Mouse (Mus musculus) granulocyte monocyte progenitor cell, adult 5-6 weeks (primary cell): ENCODE measurements around the gene Lpin3. TPM values are rescaled to one million over a fixed set of nuclear protein-coding genes. Genes with fewer than 3 reads are reported as not detected.

Experiments
- ATAC-seq: replicated peaks from 2 replicates; pipeline ENCODE4 v1.8.0; 2016; ENCODE audit warnings: mild to moderate bottlenecking, moderate TSS enrichment, inconsistent platforms; ENCODE audit not compliant: poor library complexity, severe bottlenecking
- total RNA-seq, 2 experiments: library from RNA; stranded (forward) in 1 of 2; stranded (reverse) in 1 of 2; fragments of 200-712, 200-1000 nt in 1 of 2; fragments of >200 nt in 1 of 2; fragmentation: Nextera tagmentation in 1 of 2; gene quantifications; 2 replicates each; pipeline ENCODE4 v1.2.3; 2014 to 2017

The Lpin3 gene
- total RNA-seq, 2 experiments from 2014 or later: not detected

GRCm38 (mm10) chr2:160925203-160925602 lies 44.7 kb downstream of the Lpin3 start:
- ATAC-seq: no peak

DNA sequence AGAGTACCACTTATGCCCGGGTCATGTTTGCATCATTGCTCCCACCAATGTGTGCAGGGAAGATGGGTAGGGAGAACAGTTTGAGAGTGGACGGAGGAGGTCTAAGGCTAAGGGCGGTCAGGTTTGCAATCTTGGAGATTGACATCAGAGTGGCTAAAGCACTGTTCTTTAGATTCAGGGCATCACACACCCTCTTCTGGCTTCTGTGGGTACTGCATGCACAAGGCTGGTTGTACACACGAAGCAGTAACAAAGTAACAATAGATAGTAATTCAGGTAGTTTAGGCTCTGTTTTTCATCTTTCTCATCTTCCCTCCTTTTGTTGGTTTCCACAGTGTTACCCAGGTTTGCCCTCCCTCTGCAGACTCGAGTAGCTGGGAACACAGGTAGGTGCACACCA lies 50.9 kb downstream of the Lpin3 start:
- ATAC-seq: no peak; the same call in 1 of the 2 replicates

DNA sequence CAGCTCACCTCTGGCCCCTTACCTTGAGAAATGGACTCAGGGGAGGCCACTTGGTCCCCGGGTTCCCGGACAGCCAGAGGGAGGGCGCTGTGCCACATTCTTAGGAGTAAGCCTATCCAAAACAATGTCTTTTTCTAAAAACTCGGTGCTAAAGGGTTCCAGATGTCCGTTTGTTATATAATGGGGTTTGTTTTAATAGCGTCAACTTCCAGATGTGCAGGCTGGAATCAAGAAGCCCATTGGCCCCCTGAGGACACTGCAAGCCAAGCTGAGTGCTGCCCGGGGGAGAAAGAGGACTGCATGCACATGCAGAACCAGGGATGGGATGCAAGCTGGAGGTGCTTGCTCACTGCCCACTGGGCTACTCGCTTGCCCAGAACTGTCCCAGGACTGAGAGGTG lies 51.9 kb downstream of the Lpin3 start:
- ATAC-seq: no peak

DNA sequence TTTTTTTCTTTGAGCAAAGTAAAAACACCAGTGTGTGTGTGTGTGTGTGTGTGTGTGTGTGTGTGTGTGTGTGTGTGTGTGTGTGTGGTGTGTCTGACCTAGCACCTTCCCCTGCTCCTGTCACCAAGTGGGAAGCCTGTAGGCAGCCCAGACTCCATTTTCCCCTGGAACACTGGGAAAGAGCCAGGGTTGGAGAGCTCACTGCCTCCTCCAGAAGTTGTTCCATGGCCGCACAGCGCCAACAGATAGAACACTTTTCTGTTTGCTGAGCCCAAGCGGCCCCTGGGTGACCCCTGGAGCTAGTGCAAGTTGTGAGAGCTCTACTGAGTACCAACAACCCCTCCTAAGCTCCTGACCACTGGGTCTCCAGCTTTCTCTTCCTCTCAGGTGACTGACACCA lies 52.5 kb downstream of the Lpin3 start:
- no peak for ATAC-seq

DNA sequence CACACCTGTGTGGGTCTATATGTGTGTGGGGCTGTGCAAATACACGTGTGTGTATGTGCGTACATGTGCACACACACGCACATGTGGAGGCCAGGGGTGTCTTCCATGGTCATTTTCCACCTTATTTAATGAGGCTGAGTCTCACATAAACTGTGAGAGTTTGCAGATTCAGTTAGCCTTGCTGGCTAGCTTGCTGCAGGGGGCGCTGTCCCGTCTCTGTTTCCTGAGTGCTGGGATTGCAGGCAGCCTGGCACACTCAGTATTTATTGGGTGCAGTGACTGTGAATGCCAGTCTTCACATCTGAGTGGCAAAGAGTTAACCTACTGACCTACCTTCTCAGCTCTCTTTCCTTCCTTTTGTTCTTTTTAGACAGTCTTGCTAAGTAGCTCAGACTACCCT lies 53.4 kb downstream of the Lpin3 start:
- ATAC-seq: no peak

- no peak for ATAC-seq
Measured at GRCm38 (mm10) chr2:160934451-160934850, 54.0 kb downstream of the Lpin3 start.

DNA sequence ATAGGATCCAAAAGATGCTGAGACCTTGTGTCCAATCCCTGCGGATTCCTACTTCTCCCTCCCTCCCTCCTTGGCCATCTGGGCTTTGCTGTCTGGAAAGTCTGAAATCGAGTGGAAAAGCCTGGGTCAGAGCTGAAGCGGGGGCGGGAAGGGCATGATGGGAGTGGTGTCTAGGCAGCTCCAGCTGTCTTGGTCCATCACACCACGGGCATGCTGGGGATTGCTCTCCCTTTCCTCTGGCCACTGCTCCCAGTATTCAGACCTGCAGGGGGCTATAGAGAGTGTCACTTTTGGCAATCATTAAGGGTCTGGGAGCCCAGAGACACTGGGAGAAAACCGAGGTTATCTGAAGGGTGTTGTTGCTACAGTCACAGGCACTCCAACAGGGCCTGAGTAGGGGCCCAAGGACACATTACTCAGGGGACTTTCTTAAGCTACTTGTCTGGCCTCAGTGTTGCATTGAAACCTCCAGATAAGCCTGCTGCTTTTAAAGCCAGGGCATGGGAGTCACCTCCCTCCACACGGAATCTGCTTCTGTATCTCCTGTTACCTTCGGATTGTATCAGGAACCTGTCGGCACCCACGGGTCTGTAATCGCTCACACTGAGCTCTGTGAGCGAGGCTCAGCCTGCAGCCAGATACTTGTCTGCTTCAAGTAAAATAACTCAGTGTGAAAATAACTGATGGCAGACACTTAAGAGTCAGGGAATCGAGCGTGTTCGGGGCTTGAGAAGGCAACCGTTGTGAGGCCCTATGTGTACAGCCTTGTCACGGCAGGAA lies 60.6 kb downstream of the Lpin3 start:
- no peak for ATAC-seq

GRCm38 (mm10) chr2:160942443-160942842 lies 62.0 kb downstream of the Lpin3 start:
- ATAC-seq: no peak

DNA sequence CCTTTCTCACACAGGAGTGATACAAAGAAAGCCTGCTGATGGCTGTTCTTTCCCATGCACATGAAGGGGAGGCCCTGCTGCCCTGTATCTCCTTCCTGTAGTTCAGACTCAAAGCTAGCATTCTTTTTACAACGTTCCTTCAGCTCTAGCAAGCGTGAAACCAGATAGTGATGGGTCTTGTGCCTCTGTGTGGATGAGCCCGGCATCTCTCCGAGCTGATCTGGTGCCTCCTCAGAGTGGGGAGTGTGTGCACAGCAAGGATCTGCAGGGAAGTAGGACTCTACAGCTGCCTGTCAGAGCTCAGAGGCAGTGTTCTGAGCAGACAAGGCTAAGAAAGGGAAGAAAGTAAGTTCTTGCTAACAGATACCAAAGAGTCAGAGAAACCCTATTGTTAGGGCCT lies 71.1 kb downstream of the Lpin3 start:
- ATAC-seq: no peak

GRCm38 (mm10) chr2:160953131-160953873 lies 72.8 kb downstream of the Lpin3 start:
- no peak for ATAC-seq

DNA sequence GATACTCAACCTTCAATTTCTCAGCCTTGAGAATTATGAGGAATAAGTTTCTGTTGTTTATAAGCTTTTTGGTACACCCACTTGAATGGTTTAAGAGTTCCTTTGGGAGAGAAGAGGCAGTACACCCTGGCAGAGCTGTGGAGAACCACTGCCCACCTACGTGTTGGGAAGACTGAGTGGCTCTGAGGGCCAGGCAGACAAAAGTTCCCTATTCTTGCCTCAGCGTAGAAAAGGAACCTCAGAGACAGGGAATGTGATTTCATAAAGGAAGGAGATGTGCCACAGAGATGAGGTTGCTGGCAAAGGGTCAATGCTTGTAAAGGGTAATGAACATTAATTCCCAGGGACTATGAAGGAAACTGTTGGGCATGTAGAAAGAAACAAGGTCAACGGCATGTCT lies 74.1 kb downstream of the Lpin3 start:
- no peak for ATAC-seq

GRCm38 (mm10) chr2:160955331-160955730 lies 74.9 kb downstream of the Lpin3 start:
- no peak for ATAC-seq

Other genes with a start within 250 kb of the Lpin3 start
- gene Top1, start 234.8 kb upstream of the Lpin3 start, total RNA-seq (2014; fragmentation: Nextera tagmentation): 85.0 and 98.9 TPM in 2 replicates
- gene Top1, start 234.8 kb upstream of the Lpin3 start, total RNA-seq (2017): 154 and 157 TPM in 2 replicates
- 22.9 and 27.0 TPM in 2 replicates for gene Plcg1, start 149.4 kb upstream of the Lpin3 start, total RNA-seq (2014; fragmentation: Nextera tagmentation)
- 16.5 and 17.8 TPM in 2 replicates for gene Plcg1, start 149.4 kb upstream of the Lpin3 start, total RNA-seq (2017)
- gene Zhx3, start 7.7 kb upstream of the Lpin3 start, total RNA-seq (2014; fragmentation: Nextera tagmentation): 5.3 and 16.5 TPM in 2 replicates
- gene Zhx3, start 7.7 kb upstream of the Lpin3 start, total RNA-seq (2017): 3.9 and 4.4 TPM in 2 replicates
- not detected in 2 replicates for gene Emilin3, start 31.7 kb downstream of the Lpin3 start, total RNA-seq (2014; fragmentation: Nextera tagmentation)
- not detected in 2 replicates for gene Emilin3, start 31.7 kb downstream of the Lpin3 start, total RNA-seq (2017)
- gene Chd6, start 228.4 kb downstream of the Lpin3 start, total RNA-seq (2014; fragmentation: Nextera tagmentation): 44.7 and 61.1 TPM in 2 replicates
- 29.9 and 31.9 TPM in 2 replicates for gene Chd6, start 228.4 kb downstream of the Lpin3 start, total RNA-seq (2017)